Mouse (Mus musculus): ENCODE data around the gene Gm13276.
"Not testable (repeated sequence)": the region's sequence is repeated elsewhere in the genome, so short reads cannot be mapped to it uniquely, and the experiment has no call there.

- not testable (repeated sequence) for TF ChIP-seq CTCF (IDR thresholded peaks at IDR 0.05; ENCODE audit: extremely low read depth, insufficient read depth, insufficient read length, insufficient replicate concordance); POLR2A (IDR thresholded peaks at IDR 0.05; ENCODE audit: low read depth, low read length)
These were observed 5.2 kb upstream of the Gm13276 start for GRCm38 (mm10) chr4:88780320-88780719.

All from spleen, adult 2 months (tissue).